Mouse (Mus musculus): ENCODE data around the gene Hydin. TPM values are rescaled to one million over a fixed set of nuclear protein-coding genes. Genes with fewer than 3 reads are reported as not detected.

The Hydin gene
- polyA plus RNA-seq (2014; fragmentation: Nextera tagmentation; extraction: Ambion mirVana) = 0.25 and 0.32 TPM in 2 replicates

GRCm38 (mm10) chr8:110266741-110267140 is at the start of gene Hydin:
TSS of gene Hydin (plus strand) at chr8:110266977.
- peak; percentile 94 for DNase-seq (ENCODE audit: low spot score)
- H3K27ac ChIP-seq (replicated peaks; ENCODE audit: low read depth, low read length) = no peak within 1 kb of the TSS
- peak within 1 kb of the TSS; percentile 45; the same call in 1 of the 2 replicates for H3K9ac ChIP-seq (ENCODE audit: low read depth, low read length)
- ATAC-seq (ENCODE audit: low read depth) = peak; percentile 96
- peak within 1 kb of the TSS; percentile 40 for H3K4me3 ChIP-seq (ENCODE audit: low read depth, low read length)
- peaks cover 4% of the 10 kb centered on the region; the same call in 1 of the 2 replicates for H3K4me1 ChIP-seq (ENCODE audit: control insufficient read depth, insufficient read depth, low read length)
- 1% methylated on average over 15 of the region's 15 CpGs for WGBS
- H3K36me3 ChIP-seq (ENCODE audit: control insufficient read depth, insufficient read depth, low read length) = no peaks in the 10 kb centered on the region
- H3K27me3 ChIP-seq (replicated peaks; ENCODE audit: control insufficient read depth, insufficient read depth, low read length) = no peaks in the 10 kb centered on the region
- H3K9me3 ChIP-seq (ENCODE audit: control insufficient read depth, low read length) = no peaks in the 10 kb centered on the region
- peak within 1 kb of the TSS; percentile 74 for H3K4me2 ChIP-seq (ENCODE audit: low read depth, low read length)

GRCm38 (mm10) chr8:110217198-110217597 is 49.6 kb upstream of the Hydin start:
- Histone ChIP-seq H3K4me2 (ENCODE audit: low read depth, low read length) (peak overlapping the region; percentile 70), H3K27me3 (replicated peaks; ENCODE audit: control insufficient read depth, insufficient read depth, low read length) (no peaks in the 10 kb centered on the region), H3K36me3 (ENCODE audit: control insufficient read depth, insufficient read depth, low read length) (peaks cover 15% of the 10 kb centered on the region), H3K9me3 (ENCODE audit: control insufficient read depth, low read length) (no peaks in the 10 kb centered on the region), H3K4me1 (ENCODE audit: control insufficient read depth, insufficient read depth, low read length) (peaks cover 10% of the 10 kb centered on the region), H3K4me3 (ENCODE audit: low read depth, low read length) (peak overlapping the region; percentile 59), H3K9ac (ENCODE audit: low read depth, low read length) (peak overlapping the region; percentile 21; the same call in 1 of the 2 replicates), H3K27ac (replicated peaks; ENCODE audit: low read depth, low read length) (0 out of 2 replicates have a peak overlapping the region, but pooled peaks have one; percentile 6)
- no peak for DNase-seq (ENCODE audit: low spot score)
- peak; percentile 3; the same call in 1 of the 2 replicates for ATAC-seq (ENCODE audit: low read depth)
- 40% methylated on average over 5 of the region's 5 CpGs for WGBS

GRCm38 (mm10) chr8:110217681-110218131 is 49.1 kb upstream of the Hydin start:
- no peaks in the 10 kb centered on the region for H3K9me3 ChIP-seq (ENCODE audit: control insufficient read depth, low read length)
- H3K4me1 ChIP-seq (ENCODE audit: control insufficient read depth, insufficient read depth, low read length) = peaks cover 10% of the 10 kb centered on the region
- peak; percentile 99 for DNase-seq (ENCODE audit: low spot score)
- peak; percentile 99 for ATAC-seq (ENCODE audit: low read depth)
- peaks cover 20% of the 10 kb centered on the region for H3K36me3 ChIP-seq (ENCODE audit: control insufficient read depth, insufficient read depth, low read length)
- peak overlapping the region; percentile 59 for H3K4me3 ChIP-seq (ENCODE audit: low read depth, low read length)
- no peak overlapping the region for H3K27ac ChIP-seq (replicated peaks; ENCODE audit: low read depth, low read length)
- no peaks in the 10 kb centered on the region for H3K27me3 ChIP-seq (replicated peaks; ENCODE audit: control insufficient read depth, insufficient read depth, low read length)
- peak overlapping the region; percentile 50 for H3K9ac ChIP-seq (ENCODE audit: low read depth, low read length)
- H3K4me2 ChIP-seq (ENCODE audit: low read depth, low read length) = peak overlapping the region; percentile 70
- under 1% methylated on average over 41 of the region's 43 CpGs for WGBS

- no peaks in the 10 kb centered on the region for H3K27me3 ChIP-seq (replicated peaks; ENCODE audit: control insufficient read depth, insufficient read depth, low read length)
- peaks cover 28% of the 10 kb centered on the region for H3K36me3 ChIP-seq (ENCODE audit: control insufficient read depth, insufficient read depth, low read length)
- H3K4me2 ChIP-seq (ENCODE audit: low read depth, low read length) = peak overlapping the region; percentile 70
- DNase-seq (ENCODE audit: low spot score) (no peak), ATAC-seq (ENCODE audit: low read depth) (no peak)
- WGBS = 69% methylated on average over 5 of the region's 5 CpGs
- H3K9me3 ChIP-seq (ENCODE audit: control insufficient read depth, low read length) = no peaks in the 10 kb centered on the region
- H3K4me3 ChIP-seq (ENCODE audit: low read depth, low read length) = peak overlapping the region; percentile 59
- H3K4me1 ChIP-seq (ENCODE audit: control insufficient read depth, insufficient read depth, low read length) = peaks cover 10% of the 10 kb centered on the region
- peak overlapping the region; percentile 50; the same call in 1 of the 2 replicates for H3K9ac ChIP-seq (ENCODE audit: low read depth, low read length)
- no peak overlapping the region for H3K27ac ChIP-seq (replicated peaks; ENCODE audit: low read depth, low read length)
Observed at GRCm38 (mm10) chr8:110218511-110218910, 48.3 kb upstream of the Hydin start.

- Histone ChIP-seq H3K9ac (ENCODE audit: low read depth, low read length) (no peak overlapping the region), H3K27me3 (replicated peaks; ENCODE audit: control insufficient read depth, insufficient read depth, low read length) (no peaks in the 10 kb centered on the region), H3K36me3 (ENCODE audit: control insufficient read depth, insufficient read depth, low read length) (peaks cover 33% of the 10 kb centered on the region), H3K9me3 (ENCODE audit: control insufficient read depth, low read length) (no peaks in the 10 kb centered on the region), H3K4me1 (ENCODE audit: control insufficient read depth, insufficient read depth, low read length) (peaks cover 10% of the 10 kb centered on the region), H3K4me3 (ENCODE audit: low read depth, low read length) (no peak overlapping the region), H3K4me2 (ENCODE audit: low read depth, low read length) (no peak overlapping the region), H3K27ac (replicated peaks; ENCODE audit: low read depth, low read length) (no peak overlapping the region)
- DNase-seq (ENCODE audit: low spot score) (no peak), ATAC-seq (ENCODE audit: low read depth) (no peak)
- 90% methylated on average over 14 of the region's 14 CpGs for WGBS
Observed at GRCm38 (mm10) chr8:110220936-110221335, 45.8 kb upstream of the Hydin start.

GRCm38 (mm10) chr8:110230803-110231202 is 36.0 kb upstream of the Hydin start:
- ATAC-seq (ENCODE audit: low read depth) (no peak), DNase-seq (ENCODE audit: low spot score) (no peak)
- no peaks in the 10 kb centered on the region for H3K36me3 ChIP-seq (ENCODE audit: control insufficient read depth, insufficient read depth, low read length)
- no peaks in the 10 kb centered on the region for H3K9me3 ChIP-seq (ENCODE audit: control insufficient read depth, low read length)
- H3K9ac ChIP-seq (ENCODE audit: low read depth, low read length) = no peak overlapping the region
- H3K4me3 ChIP-seq (ENCODE audit: low read depth, low read length) = no peak overlapping the region
- H3K27me3 ChIP-seq (replicated peaks; ENCODE audit: control insufficient read depth, insufficient read depth, low read length) = no peaks in the 10 kb centered on the region
- no peak overlapping the region for H3K27ac ChIP-seq (replicated peaks; ENCODE audit: low read depth, low read length)
- H3K4me2 ChIP-seq (ENCODE audit: low read depth, low read length) = no peak overlapping the region
- no peaks in the 10 kb centered on the region for H3K4me1 ChIP-seq (ENCODE audit: control insufficient read depth, insufficient read depth, low read length)
- WGBS = 75% methylated on average over 6 of the region's 6 CpGs

- Histone ChIP-seq H3K27ac (replicated peaks; ENCODE audit: low read depth, low read length) (no peak overlapping the region), H3K4me3 (ENCODE audit: low read depth, low read length) (no peak overlapping the region), H3K4me2 (ENCODE audit: low read depth, low read length) (no peak overlapping the region), H3K9me3 (ENCODE audit: control insufficient read depth, low read length) (no peaks in the 10 kb centered on the region), H3K9ac (ENCODE audit: low read depth, low read length) (no peak overlapping the region), H3K36me3 (ENCODE audit: control insufficient read depth, insufficient read depth, low read length) (no peaks in the 10 kb centered on the region), H3K27me3 (replicated peaks; ENCODE audit: control insufficient read depth, insufficient read depth, low read length) (no peaks in the 10 kb centered on the region), H3K4me1 (ENCODE audit: control insufficient read depth, insufficient read depth, low read length) (no peaks in the 10 kb centered on the region)
- ATAC-seq (ENCODE audit: low read depth) = no peak
- DNase-seq (ENCODE audit: low spot score) = peak; percentile 50
- WGBS = 42% methylated on average over 7 of the region's 7 CpGs
Observed at GRCm38 (mm10) chr8:110242278-110243177, 24.2 kb upstream of the Hydin start.

GRCm38 (mm10) chr8:110244566-110244965 is 22.2 kb upstream of the Hydin start:
- H3K4me1 ChIP-seq (ENCODE audit: control insufficient read depth, insufficient read depth, low read length) = no peaks in the 10 kb centered on the region
- H3K9me3 ChIP-seq (ENCODE audit: control insufficient read depth, low read length) = no peaks in the 10 kb centered on the region
- no peak overlapping the region for H3K27ac ChIP-seq (replicated peaks; ENCODE audit: low read depth, low read length)
- DNase-seq (ENCODE audit: low spot score) (no peak), ATAC-seq (ENCODE audit: low read depth) (no peak)
- no peaks in the 10 kb centered on the region for H3K27me3 ChIP-seq (replicated peaks; ENCODE audit: control insufficient read depth, insufficient read depth, low read length)
- H3K4me2 ChIP-seq (ENCODE audit: low read depth, low read length) = no peak overlapping the region
- no peak overlapping the region for H3K4me3 ChIP-seq (ENCODE audit: low read depth, low read length)
- 42% methylated on average over 2 of the region's 2 CpGs for WGBS
- no peaks in the 10 kb centered on the region for H3K36me3 ChIP-seq (ENCODE audit: control insufficient read depth, insufficient read depth, low read length)
- H3K9ac ChIP-seq (ENCODE audit: low read depth, low read length) = no peak overlapping the region
